Mouse (Mus musculus): ENCODE results near the gene Gm9970. TPM values are rescaled to one million over a fixed set of nuclear protein-coding genes. Genes with fewer than 3 reads are reported as not detected.

The Gm9970 gene
- polyA plus RNA-seq, 1 experiment = not detected

DNA sequence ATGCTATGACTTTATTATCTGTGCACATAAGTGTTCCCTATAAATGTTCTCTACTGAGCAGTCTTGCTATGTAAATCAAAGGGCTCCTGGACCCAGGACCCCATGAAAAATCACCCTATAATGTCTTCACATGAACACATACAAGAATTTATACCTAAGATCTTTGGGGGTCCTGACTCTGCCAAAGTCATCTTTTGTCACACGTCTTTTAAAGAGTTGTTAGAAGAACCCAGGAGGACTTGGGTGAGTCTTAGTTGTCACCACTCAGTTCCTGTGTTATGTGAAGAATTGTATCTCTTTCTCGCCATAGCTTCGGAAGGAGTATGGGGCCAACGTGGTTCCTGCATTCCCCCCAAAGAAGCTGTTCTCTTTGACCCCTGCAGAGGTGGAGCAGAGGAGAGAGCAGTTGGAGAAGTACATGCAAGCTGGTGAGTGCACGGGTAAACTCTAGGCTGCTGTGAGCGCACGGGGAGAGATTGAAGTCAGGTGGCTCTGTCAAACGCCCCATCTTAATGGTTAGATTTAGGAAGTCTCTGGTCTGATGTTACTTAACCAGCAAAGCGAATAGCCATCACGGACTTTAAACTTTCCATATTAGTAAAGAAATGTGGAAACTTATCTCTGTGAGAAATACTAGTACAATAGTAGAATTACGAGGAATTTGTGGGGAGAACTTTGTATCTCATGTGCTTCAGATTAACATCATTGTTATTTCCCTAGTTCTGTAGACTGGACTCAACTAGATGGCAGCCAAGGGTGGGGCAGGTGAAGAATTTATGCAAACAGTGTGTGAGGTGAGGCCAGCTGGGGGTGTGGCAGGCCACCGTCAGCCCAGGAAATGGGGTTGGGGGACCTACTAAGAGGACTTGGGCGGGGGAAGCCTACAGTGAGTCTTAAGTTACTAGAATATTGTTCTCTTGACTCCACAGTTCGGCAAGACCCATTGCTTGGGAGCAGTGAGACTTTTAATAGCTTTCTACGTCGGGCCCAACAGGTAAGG is 46.2 kb downstream of the Gm9970 start:
- Histone ChIP-seq H3K4me3 (ENCODE audit: insufficient read depth, low read depth, low read length) (no peak overlapping the region), H3K4me1 (ENCODE audit: control insufficient read depth, insufficient read depth, insufficient read length, low read length) (peaks cover 3% of the 10 kb centered on the region; the same call in 1 of the 2 replicates), H3K27ac (replicated peaks; ENCODE audit: low read depth, low read length) (no peak overlapping the region)

DNA sequence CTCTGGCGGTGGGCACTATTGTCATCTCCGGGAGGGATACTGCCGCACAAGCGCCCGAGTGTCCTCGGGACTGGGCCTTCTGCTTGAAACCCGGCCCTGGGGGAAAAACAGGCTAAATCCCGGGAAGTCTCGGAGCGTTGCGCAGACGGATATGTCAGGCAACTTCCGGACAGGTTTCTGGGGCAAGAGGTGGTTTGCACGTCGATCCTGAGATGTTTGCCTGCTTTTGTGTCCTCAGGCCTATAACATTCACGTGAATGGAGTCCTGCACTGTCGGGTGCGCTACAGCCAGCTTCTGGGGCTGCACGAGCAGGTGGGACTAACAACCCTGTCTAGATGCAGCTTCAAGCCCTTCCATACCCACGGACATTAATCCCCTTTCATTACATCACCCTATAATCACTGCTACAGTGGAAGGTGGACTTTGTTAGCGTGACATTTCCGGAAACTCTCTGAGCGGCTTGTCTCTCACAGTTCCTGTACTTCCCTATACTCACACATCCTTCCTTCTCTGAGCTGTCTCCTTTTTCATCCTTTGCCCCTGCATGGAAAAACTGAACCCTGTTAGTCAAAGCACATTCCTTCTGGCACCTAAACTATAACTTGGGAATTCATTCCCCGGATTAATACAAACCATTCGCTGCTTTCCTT is 47.3 kb downstream of the Gm9970 start:
- peak overlapping the region; percentile 92 for H3K4me3 ChIP-seq (ENCODE audit: insufficient read depth, low read depth, low read length)
- H3K27ac ChIP-seq (replicated peaks; ENCODE audit: low read depth, low read length) = peak overlapping the region; percentile 85
- H3K4me1 ChIP-seq (ENCODE audit: control insufficient read depth, insufficient read depth, insufficient read length, low read length) = peaks cover 3% of the 10 kb centered on the region; the same call in 1 of the 2 replicates

DNA sequence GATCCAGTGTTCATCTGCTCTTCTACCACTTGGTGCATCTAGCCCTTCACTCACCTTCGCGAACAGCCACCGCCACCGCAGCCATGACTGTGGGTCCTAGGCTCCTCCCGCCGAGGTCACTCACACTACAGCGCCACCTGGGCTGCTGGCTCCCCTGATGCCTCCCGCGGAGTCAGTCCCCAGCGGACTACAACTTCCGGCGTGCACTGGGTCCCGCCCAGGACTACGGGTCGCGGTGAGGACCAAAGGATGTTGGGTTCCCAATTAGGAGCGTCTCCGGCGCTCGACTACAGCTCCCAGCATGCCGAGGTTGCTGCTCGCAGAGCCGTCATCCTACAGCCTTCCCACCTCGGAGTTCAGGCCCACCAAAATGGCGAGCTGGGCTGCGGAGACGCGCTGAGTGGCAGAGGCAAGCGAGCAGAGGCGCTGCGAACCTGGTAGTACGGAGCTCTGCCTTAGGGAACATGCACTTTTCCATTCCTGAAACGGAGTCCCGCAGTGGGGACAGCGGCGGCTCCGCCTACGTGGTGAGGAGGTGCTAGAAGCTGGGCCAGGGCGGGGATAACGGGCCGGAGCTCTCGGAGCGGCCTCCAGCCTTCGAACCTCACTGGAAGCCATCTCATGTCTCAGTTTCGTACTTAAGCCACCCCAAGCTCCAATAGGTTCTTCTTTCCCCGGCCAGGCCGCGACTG is 47.9 kb downstream of the Gm9970 start, which contains the start of the genes Snx17 and Eif2b4:
Snx17 (plus strand) TSS at position 289 of the 692 bp plus-strand sequence.
Eif2b4 (minus strand) TSS at position 492 of the 692 bp plus-strand sequence.
- H3K27ac ChIP-seq (replicated peaks; ENCODE audit: low read depth, low read length) = peak within 1 kb of the TSS; percentile 85

DNA sequence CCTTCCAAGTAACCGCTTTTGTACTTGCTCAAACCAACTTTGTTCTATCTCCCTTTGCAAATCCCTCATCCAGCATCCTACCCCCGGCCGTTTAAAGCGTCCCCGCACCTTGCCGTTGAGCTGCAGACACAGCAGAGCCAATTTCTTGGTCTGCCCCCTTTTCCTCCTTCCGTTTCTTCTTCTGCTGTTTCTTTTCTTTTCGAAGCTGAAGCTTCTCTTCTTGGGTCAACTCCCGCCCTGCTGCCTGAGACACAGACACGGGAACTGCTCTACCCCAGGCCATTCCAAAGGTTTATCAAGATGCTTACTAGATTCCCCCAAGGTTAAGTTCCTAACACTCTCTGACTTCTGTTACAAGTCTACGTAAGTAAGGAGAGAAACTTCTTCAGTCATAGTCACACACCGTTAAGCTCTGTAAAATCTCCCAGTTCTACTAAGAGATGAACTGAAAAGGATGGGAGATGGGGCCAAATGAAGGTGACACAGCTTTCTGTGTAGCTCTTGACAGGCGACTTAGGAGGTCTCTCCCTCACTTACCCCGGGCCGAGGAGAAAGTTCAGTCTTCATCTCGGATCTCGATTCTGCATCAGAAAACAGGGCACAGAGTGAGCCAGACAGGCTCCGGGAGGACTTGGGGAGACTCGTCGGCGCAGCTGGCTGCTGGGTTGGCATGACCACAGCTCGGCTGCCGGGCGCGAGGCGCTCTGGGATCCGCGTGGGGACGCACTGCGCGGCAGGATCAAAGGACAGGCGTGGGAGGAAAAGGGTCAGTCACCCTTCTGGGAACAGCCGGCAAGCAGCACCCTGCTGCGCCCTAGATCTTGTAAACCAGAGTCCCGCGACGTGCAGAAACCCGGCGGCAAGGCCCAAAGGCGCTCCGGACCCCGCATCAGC is 48.7 kb downstream of the Gm9970 start:
- H3K4me3 ChIP-seq (ENCODE audit: insufficient read depth, low read depth, low read length) = peak overlapping the region; percentile 78
- H3K27ac ChIP-seq (replicated peaks; ENCODE audit: low read depth, low read length) = peak overlapping the region; percentile 62
- peaks cover 3% of the 10 kb centered on the region; the same call in 1 of the 2 replicates for H3K4me1 ChIP-seq (ENCODE audit: control insufficient read depth, insufficient read depth, insufficient read length, low read length)

More for the DNA sequence above, 47.9 kb downstream of the Gm9970 start, which contains the start of the genes Snx17 and Eif2b4:
- Histone ChIP-seq H3K4me3 (ENCODE audit: insufficient read depth, low read depth, low read length) (peak within 1 kb of the TSS; percentile 92), H3K4me1 (ENCODE audit: control insufficient read depth, insufficient read depth, insufficient read length, low read length) (peaks cover 3% of the 10 kb centered on the region; the same call in 1 of the 2 replicates)

Other genes with a start within 250 kb of the Gm9970 start
- 156 and 168 TPM in 2 replicates for gene Atraid, start 192.9 kb downstream of the Gm9970 start, polyA plus RNA-seq (2012; ENCODE audit: insufficient read depth, insufficient read length, missing spikeins)
- 8.2 and 10.3 TPM in 2 replicates for gene Slc5a6, start 192.3 kb downstream of the Gm9970 start, polyA plus RNA-seq (2012; ENCODE audit: insufficient read depth, insufficient read length, missing spikeins)
- 6.8 and 19.9 TPM in 2 replicates for gene Cad, start 186.5 kb downstream of the Gm9970 start, polyA plus RNA-seq (2012; ENCODE audit: insufficient read depth, insufficient read length, missing spikeins)
- gene Dnajc5g, start 134.9 kb downstream of the Gm9970 start, polyA plus RNA-seq (2012; ENCODE audit: insufficient read depth, insufficient read length, missing spikeins) = not detected in 2 replicates
- gene Slc30a3, start 133.0 kb downstream of the Gm9970 start, polyA plus RNA-seq (2012; ENCODE audit: insufficient read depth, insufficient read length, missing spikeins) = not detected in 2 replicates
- 3.2 and 4.2 TPM in 2 replicates for gene Trim54, start 124.5 kb downstream of the Gm9970 start, polyA plus RNA-seq (2012; ENCODE audit: insufficient read depth, insufficient read length, missing spikeins)
- gene Ucn, start 102.4 kb downstream of the Gm9970 start, polyA plus RNA-seq (2012; ENCODE audit: insufficient read depth, insufficient read length, missing spikeins) = not detected in 2 replicates
- gene Mpv17, start 87.0 kb downstream of the Gm9970 start, polyA plus RNA-seq (2012; ENCODE audit: insufficient read depth, insufficient read length, missing spikeins) = 71.5 and 104 TPM in 2 replicates
- not detected in 2 replicates for gene Gm29609, start 61.3 kb downstream of the Gm9970 start, polyA plus RNA-seq (2012; ENCODE audit: insufficient read depth, insufficient read length, missing spikeins)
- 18.3 and 18.4 TPM in 2 replicates for gene Gtf3c2, start 61.1 kb downstream of the Gm9970 start, polyA plus RNA-seq (2012; ENCODE audit: insufficient read depth, insufficient read length, missing spikeins)
- gene Snx17, start 48.0 kb downstream of the Gm9970 start, polyA plus RNA-seq (2012; ENCODE audit: insufficient read depth, insufficient read length, missing spikeins) = 56.4 and 64.8 TPM in 2 replicates
- gene Eif2b4, start 47.8 kb downstream of the Gm9970 start, polyA plus RNA-seq (2012; ENCODE audit: insufficient read depth, insufficient read length, missing spikeins) = 33.3 and 43.4 TPM in 2 replicates
- gene Zfp513, start 38.9 kb downstream of the Gm9970 start, polyA plus RNA-seq (2012; ENCODE audit: insufficient read depth, insufficient read length, missing spikeins) = 10.0 and 12.1 TPM in 2 replicates
- 39.8 and 46.0 TPM in 2 replicates for gene Ppm1g, start 20.5 kb downstream of the Gm9970 start, polyA plus RNA-seq (2012; ENCODE audit: insufficient read depth, insufficient read length, missing spikeins)
- 31.0 and 33.7 TPM in 2 replicates for gene Nrbp1, start 368 bp downstream of the Gm9970 start, polyA plus RNA-seq (2012; ENCODE audit: insufficient read depth, insufficient read length, missing spikeins)
- gene Krtcap3, start 10.5 kb upstream of the Gm9970 start, polyA plus RNA-seq (2012; ENCODE audit: insufficient read depth, insufficient read length, missing spikeins) = 2.0 TPM in 1 of 2 replicates, not detected in the other
- 28.9 and 34.5 TPM in 2 replicates for gene Ift172, start 49.9 kb upstream of the Gm9970 start, polyA plus RNA-seq (2012; ENCODE audit: insufficient read depth, insufficient read length, missing spikeins)
- 3.6 and 3.7 TPM in 2 replicates for gene Fndc4, start 54.8 kb upstream of the Gm9970 start, polyA plus RNA-seq (2012; ENCODE audit: insufficient read depth, insufficient read length, missing spikeins)
- gene Gckr, start 56.2 kb upstream of the Gm9970 start, polyA plus RNA-seq (2012; ENCODE audit: insufficient read depth, insufficient read length, missing spikeins) = 0.99 TPM in 1 of 2 replicates, not detected in the other
- 5.0 and 6.7 TPM in 2 replicates for gene Zfp512, start 211.2 kb upstream of the Gm9970 start, polyA plus RNA-seq (2012; ENCODE audit: insufficient read depth, insufficient read length, missing spikeins)
- not detected in 2 replicates for gene 4930548H24Rik, start 244.5 kb upstream of the Gm9970 start, polyA plus RNA-seq (2012; ENCODE audit: insufficient read depth, insufficient read length, missing spikeins)

All from brown adipose tissue, adult 24 weeks (tissue).